Mouse (Mus musculus) adrenal gland, adult (tissue): ENCODE measurements around the gene Npr2.
A peak's percentile ranks its signal among the peaks of the same experiment; 100 is the strongest.

Experiments used
- DNase-seq, 2 experiments: peaks; one replicate each; pipeline ENCODE4 v3.0.0; 2022 to 2023; ENCODE audit warnings: low spot score in 1 of 2; ENCODE audit not compliant: inconsistent age in 2 of 2

Gene Npr2

GRCm38 (mm10) chr4:43668782-43669427 lies 37.2 kb downstream of the Npr2 start, which contains the start of the genes Tmem8b and Fam221b:
Gene Tmem8b, plus strand, starts transcription at chr4:43668971.
Gene Fam221b, minus strand, starts transcription at chr4:43669145.
- DNase-seq, result peak; percentile 92 to 97

GRCm38 (mm10) chr4:43669428-43669794 lies 37.7 kb downstream of the Npr2 start:
- peak; percentile 83 to 95 for DNase-seq

GRCm38 (mm10) chr4:43672070-43672469 lies 40.3 kb downstream of the Npr2 start:
- peak; percentile 86 to 96 for DNase-seq

- no peak for DNase-seq
Measured at GRCm38 (mm10) chr4:43673703-43674102, 42.0 kb downstream of the Npr2 start.

- no peak for DNase-seq
Measured at GRCm38 (mm10) chr4:43674974-43675373, 43.2 kb downstream of the Npr2 start.

- DNase-seq, result no peak
Measured at GRCm38 (mm10) chr4:43675608-43676007, 43.9 kb downstream of the Npr2 start.

- no peak for DNase-seq
Measured at GRCm38 (mm10) chr4:43678541-43678940, 46.8 kb downstream of the Npr2 start.

GRCm38 (mm10) chr4:43679416-43680043 lies 47.8 kb downstream of the Npr2 start:
- DNase-seq, result peak; percentile 80 to 89

- no peak for DNase-seq
Measured at GRCm38 (mm10) chr4:43690021-43690420, 58.3 kb downstream of the Npr2 start.

GRCm38 (mm10) chr4:43691026-43691425 lies 59.3 kb downstream of the Npr2 start:
- no peak for DNase-seq

- peak; percentile 60 to 91 for DNase-seq
Measured at GRCm38 (mm10) chr4:43693806-43694241, 62.1 kb downstream of the Npr2 start.

GRCm38 (mm10) chr4:43694439-43695248 lies 62.9 kb downstream of the Npr2 start:
- DNase-seq, result no peak

- DNase-seq, result peak in 1 of 2 experiments; percentile 67
Measured at GRCm38 (mm10) chr4:43695249-43695671, 63.5 kb downstream of the Npr2 start.

GRCm38 (mm10) chr4:43696561-43696960 lies 64.8 kb downstream of the Npr2 start:
- no peak for DNase-seq

- DNase-seq, result no peak
Measured at GRCm38 (mm10) chr4:43700707-43701106, 69.0 kb downstream of the Npr2 start, which contains the start of gene Olfr70. Gene Olfr70, minus strand, starts transcription at chr4:43700807.
